Mouse (Mus musculus): ENCODE measurements around the gene Gadd45a. TPM values are rescaled to one million over a fixed set of nuclear protein-coding genes. Genes with fewer than 3 reads are reported as not detected.
A peak's percentile ranks its signal among the peaks of the same experiment; 100 is the strongest.

Gene Gadd45a
- polyA plus RNA-seq, 1 experiment from 2014 or later: 26.2 TPM

DNA sequence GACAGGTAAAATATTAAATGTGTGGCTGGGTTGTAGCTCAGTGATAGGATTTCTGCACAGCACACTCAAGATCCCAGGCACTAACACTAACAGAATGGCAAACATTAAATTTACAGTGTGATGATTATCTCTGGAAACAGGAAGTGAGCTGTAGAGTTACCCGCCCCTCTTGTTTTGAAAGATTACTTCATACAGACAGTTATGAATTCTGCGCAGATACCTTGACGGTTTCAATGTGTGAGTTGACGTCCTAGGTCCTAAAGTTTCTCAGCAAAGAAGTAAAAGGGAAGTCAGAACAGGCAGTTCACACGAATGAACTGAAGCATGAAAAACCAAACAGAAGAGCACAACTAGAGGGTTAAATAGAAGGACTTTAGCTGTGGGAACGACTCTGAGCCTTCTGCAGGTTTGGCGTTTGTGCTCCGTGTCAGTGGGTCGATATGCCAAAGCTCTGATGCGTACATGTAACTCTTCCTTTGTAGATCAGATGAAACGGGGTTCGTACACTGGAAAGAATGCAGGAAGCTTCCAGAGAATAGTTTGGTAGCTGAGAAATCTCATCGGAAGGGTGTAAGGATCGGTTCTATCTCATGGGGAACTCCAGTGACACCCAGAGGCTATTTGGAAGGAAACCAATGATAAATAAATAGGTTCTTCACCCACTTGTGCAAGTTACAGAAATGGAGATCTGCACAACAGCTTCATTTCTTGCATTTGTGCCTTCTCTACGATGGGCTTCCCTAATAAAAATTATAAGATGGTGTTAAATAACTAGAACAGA, 19.0 kb upstream of the Gadd45a start:
- H3K27ac ChIP-seq (replicated peaks): no peak overlapping the region
- no peak for ATAC-seq (ENCODE audit: low FRiP score, low TSS enrichment)

DNA sequence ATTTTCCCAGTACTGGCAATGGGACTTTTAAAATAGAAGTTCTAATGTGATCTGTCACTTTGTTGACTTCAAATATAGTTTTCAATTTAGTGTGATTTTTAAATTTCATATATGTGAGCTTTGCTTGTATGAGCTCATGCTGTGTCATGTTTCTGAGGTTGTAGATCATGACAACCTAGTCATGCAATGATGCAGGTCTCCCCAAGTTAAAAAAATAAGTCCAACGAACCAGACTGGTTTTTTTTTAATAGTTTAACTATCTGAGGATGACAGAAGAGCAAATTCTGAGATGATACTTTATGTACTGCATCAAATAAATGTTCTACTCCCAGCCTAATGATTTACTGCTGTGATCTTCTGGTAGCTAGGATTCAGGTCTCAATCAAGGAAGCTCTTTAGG, 12.8 kb upstream of the Gadd45a start:
- 71% methylated on average over 1 of the region's 1 CpGs for WGBS
- ATAC-seq (ENCODE audit: low FRiP score, low TSS enrichment): no peak

More for the DNA sequence above, 19.0 kb upstream of the Gadd45a start:
- DNase-seq (ENCODE audit: low spot score): no peak
- H3K27me3 ChIP-seq (ENCODE audit: control insufficient read depth, insufficient read depth, low read length): no peaks in the 10 kb centered on the region
- H3K9ac ChIP-seq (ENCODE audit: low read length): no peak overlapping the region
- H3K4me3 ChIP-seq (ENCODE audit: low read depth, low read length): no peak overlapping the region
- WGBS: 48% methylated on average over 15 of the region's 15 CpGs
- H3K4me1 ChIP-seq (replicated peaks; ENCODE audit: control insufficient read depth, insufficient read depth): no peaks in the 10 kb centered on the region
- no peak overlapping the region for H3K4me2 ChIP-seq (replicated peaks; ENCODE audit: low read depth)
- H3K9me3 ChIP-seq (ENCODE audit: control insufficient read depth, low read length): no peaks in the 10 kb centered on the region
- peak; percentile 11; the same call in 1 of the 2 replicates for TF ChIP-seq CTCF (IDR thresholded peaks at IDR 0.05; ENCODE audit: low read depth)
- no peak for TF ChIP-seq EP300 (optimal IDR thresholded peaks at IDR 0.05)
- no peaks in the 10 kb centered on the region for H3K36me3 ChIP-seq (ENCODE audit: control insufficient read depth, insufficient read depth, low read length)

DNA sequence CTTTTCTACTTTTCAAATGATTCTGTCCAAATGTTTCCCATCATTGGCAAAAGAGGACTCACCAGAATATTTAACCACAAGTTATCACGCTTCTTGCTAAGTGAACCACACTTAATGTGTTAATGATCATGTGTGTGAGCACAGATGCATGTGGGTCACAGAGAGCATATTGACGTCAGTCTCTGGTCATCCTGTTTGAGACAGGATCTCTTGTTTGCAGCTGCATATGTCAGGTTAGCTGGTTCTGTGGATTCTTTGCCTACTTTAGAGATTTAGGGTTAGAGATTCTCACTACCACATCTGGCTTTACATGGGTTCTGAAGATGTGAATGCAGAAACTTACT, 12.4 kb upstream of the Gadd45a start:
- TF ChIP-seq CTCF (IDR thresholded peaks at IDR 0.05; ENCODE audit: low read depth) (no peak), EP300 (optimal IDR thresholded peaks at IDR 0.05) (no peak)

More for the DNA sequence above, 12.8 kb upstream of the Gadd45a start:
- no peak overlapping the region for H3K4me3 ChIP-seq (ENCODE audit: low read depth, low read length)
- no peaks in the 10 kb centered on the region for H3K36me3 ChIP-seq (ENCODE audit: control insufficient read depth, insufficient read depth, low read length)
- H3K27me3 ChIP-seq (ENCODE audit: control insufficient read depth, insufficient read depth, low read length): no peaks in the 10 kb centered on the region
- no peaks in the 10 kb centered on the region for H3K4me1 ChIP-seq (replicated peaks; ENCODE audit: control insufficient read depth, insufficient read depth)
- no peaks in the 10 kb centered on the region for H3K9me3 ChIP-seq (ENCODE audit: control insufficient read depth, low read length)
- no peak overlapping the region for H3K9ac ChIP-seq (ENCODE audit: low read length)
- H3K27ac ChIP-seq (replicated peaks): no peak overlapping the region
- no peak for TF ChIP-seq CTCF (IDR thresholded peaks at IDR 0.05; ENCODE audit: low read depth)
- TF ChIP-seq EP300 (optimal IDR thresholded peaks at IDR 0.05): no peak
- H3K4me2 ChIP-seq (replicated peaks; ENCODE audit: low read depth): no peak overlapping the region
- no peak for DNase-seq (ENCODE audit: low spot score)

DNA sequence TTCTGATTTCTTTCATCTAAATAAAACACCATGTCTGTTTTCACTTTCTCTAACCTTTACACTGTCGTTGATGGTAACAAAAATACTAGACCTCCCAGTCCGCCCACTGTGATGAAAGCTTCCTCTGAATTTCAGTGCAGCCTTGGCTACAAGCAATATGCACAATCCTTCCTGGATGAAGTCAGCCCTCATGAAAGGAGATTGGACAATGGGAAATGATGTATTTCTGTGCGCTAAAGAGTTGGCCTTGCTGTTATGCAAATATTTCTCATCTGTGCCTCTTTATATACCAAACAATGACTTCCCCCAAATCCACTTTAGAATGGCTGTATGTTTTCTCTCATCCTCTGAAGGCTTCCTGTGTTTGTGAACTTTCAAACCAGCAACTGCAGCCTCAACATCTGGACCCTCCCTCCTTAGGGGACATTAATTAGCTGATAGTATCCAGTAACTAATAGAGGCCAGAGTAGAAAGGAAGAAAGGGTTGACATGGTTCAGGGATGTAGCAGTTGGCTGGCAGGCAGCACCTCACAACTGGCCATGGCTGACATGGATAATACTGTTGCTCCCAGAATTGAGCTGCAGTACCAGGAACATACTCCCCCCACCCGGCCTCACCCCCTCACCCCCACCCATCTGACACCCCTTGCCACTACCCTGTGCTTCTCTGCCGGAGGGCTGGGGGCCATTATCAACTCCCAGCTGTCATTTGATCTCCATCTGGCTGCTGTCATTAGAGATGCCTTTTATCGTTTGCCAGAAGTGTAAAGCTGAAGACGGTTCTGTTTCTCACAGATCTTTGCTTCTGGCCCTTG, 11.8 kb upstream of the Gadd45a start:
- no peak overlapping the region for H3K4me2 ChIP-seq (replicated peaks; ENCODE audit: low read depth)

More for the DNA sequence above, 12.4 kb upstream of the Gadd45a start:
- Histone ChIP-seq H3K4me3 (ENCODE audit: low read depth, low read length) (no peak overlapping the region), H3K27ac (replicated peaks) (no peak overlapping the region), H3K27me3 (ENCODE audit: control insufficient read depth, insufficient read depth, low read length) (no peaks in the 10 kb centered on the region), H3K9me3 (ENCODE audit: control insufficient read depth, low read length) (no peaks in the 10 kb centered on the region), H3K4me2 (replicated peaks; ENCODE audit: low read depth) (no peak overlapping the region), H3K4me1 (replicated peaks; ENCODE audit: control insufficient read depth, insufficient read depth) (no peaks in the 10 kb centered on the region), H3K9ac (ENCODE audit: low read length) (no peak overlapping the region), H3K36me3 (ENCODE audit: control insufficient read depth, insufficient read depth, low read length) (no peaks in the 10 kb centered on the region)
- 51% methylated on average over 2 of the region's 2 CpGs for WGBS
- no peak for DNase-seq (ENCODE audit: low spot score)
- ATAC-seq (ENCODE audit: low FRiP score, low TSS enrichment): no peak

GRCm38 (mm10) chr6:67048052-67048691, 10.9 kb upstream of the Gadd45a start:
- 78% methylated on average over 3 of the region's 3 CpGs for WGBS
- no peak for ATAC-seq (ENCODE audit: low FRiP score, low TSS enrichment)
- Histone ChIP-seq H3K4me2 (replicated peaks; ENCODE audit: low read depth) (no peak overlapping the region), H3K9me3 (ENCODE audit: control insufficient read depth, low read length) (no peaks in the 10 kb centered on the region), H3K4me1 (replicated peaks; ENCODE audit: control insufficient read depth, insufficient read depth) (no peaks in the 10 kb centered on the region), H3K4me3 (ENCODE audit: low read depth, low read length) (no peak overlapping the region), H3K27ac (replicated peaks) (no peak overlapping the region), H3K9ac (ENCODE audit: low read length) (no peak overlapping the region), H3K36me3 (ENCODE audit: control insufficient read depth, insufficient read depth, low read length) (no peaks in the 10 kb centered on the region), H3K27me3 (ENCODE audit: control insufficient read depth, insufficient read depth, low read length) (no peaks in the 10 kb centered on the region)
- no peak for DNase-seq (ENCODE audit: low spot score)
- TF ChIP-seq EP300 (optimal IDR thresholded peaks at IDR 0.05) (no peak), CTCF (IDR thresholded peaks at IDR 0.05; ENCODE audit: low read depth) (no peak)

More for the DNA sequence above, 11.8 kb upstream of the Gadd45a start:
- WGBS: 33% methylated on average over 7 of the region's 7 CpGs
- no peak for DNase-seq (ENCODE audit: low spot score)
- ATAC-seq (ENCODE audit: low FRiP score, low TSS enrichment): peak; percentile 10; the same call in 1 of the 2 replicates
- TF ChIP-seq CTCF (IDR thresholded peaks at IDR 0.05; ENCODE audit: low read depth) (no peak), EP300 (optimal IDR thresholded peaks at IDR 0.05) (no peak)
- Histone ChIP-seq H3K4me1 (replicated peaks; ENCODE audit: control insufficient read depth, insufficient read depth) (no peaks in the 10 kb centered on the region), H3K4me3 (ENCODE audit: low read depth, low read length) (no peak overlapping the region), H3K9me3 (ENCODE audit: control insufficient read depth, low read length) (no peaks in the 10 kb centered on the region), H3K9ac (ENCODE audit: low read length) (no peak overlapping the region), H3K27ac (replicated peaks) (no peak overlapping the region), H3K27me3 (ENCODE audit: control insufficient read depth, insufficient read depth, low read length) (no peaks in the 10 kb centered on the region), H3K36me3 (ENCODE audit: control insufficient read depth, insufficient read depth, low read length) (no peaks in the 10 kb centered on the region)

Measured in stomach, postnatal 0 days (tissue).